Mouse (Mus musculus): ENCODE measurements at regions not wholly inside any gene's neighbourhood (a gene's known extent, or its start where the extent isn't known, plus 50 kb on each side); places are given as distances from the start of the nearest gene placed in this dataset.

DNA sequence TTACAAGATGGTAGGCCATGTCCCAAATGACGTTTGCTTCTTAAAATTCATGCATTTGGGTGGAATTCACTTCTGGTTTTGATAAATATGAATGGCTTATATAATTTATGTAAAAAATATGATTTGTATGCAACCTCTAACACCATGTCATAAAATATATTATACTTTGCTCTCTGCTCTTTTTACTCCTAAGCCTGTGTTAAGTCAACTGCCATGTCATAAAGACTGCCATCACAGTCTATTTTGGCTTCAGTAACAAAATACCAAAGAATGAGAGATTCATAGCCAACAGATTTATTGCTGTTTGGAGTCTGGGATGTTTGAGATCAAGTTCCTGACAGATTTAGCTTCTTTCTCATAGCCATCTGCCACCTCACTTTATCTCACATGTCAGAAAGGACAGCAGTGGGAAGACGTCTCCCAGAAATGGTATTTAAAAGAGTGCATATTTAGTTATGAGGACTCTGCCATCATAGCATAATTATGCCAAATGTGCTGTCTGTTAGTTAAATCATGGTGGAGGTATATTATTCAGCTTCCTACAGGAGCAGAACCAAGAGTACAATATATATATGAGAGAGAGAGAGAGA is 413.6 kb upstream of the Grin3a start:
- TF ChIP-seq HCFC1 (IDR thresholded peaks at IDR 0.05; ENCODE audit: borderline replicate concordance, insufficient read depth, low read length) (no peak), MAFK (IDR thresholded peaks at IDR 0.05; ENCODE audit: insufficient read depth, low read depth, low read length) (no peak), ZC3H11A (IDR thresholded peaks at IDR 0.05; ENCODE audit: borderline replicate concordance, low read depth, low read length) (no peak), ZNF384 (IDR thresholded peaks at IDR 0.05; ENCODE audit: low read depth, low read length) (no peak)
